Mouse (Mus musculus) spleen, adult 2 months (tissue): ENCODE results near the gene Ap2b1.

ENCODE experiments used
- CTCF ChIP-seq: fragments of 200-500 bp; IDR thresholded peaks from 2 replicates; pipeline ENCODE4 v1.5.1; 2011; ENCODE audit warnings: mild to moderate bottlenecking, inconsistent platforms; ENCODE audit not compliant: insufficient read depth, insufficient read length, insufficient replicate concordance; ENCODE audit errors: extremely low read depth
- POLR2A ChIP-seq: fragments of 200-500 bp; IDR thresholded peaks from 2 replicates; pipeline ENCODE4 v1.6.1; 2011; ENCODE audit warnings: low read depth, low read length, inconsistent platforms

GRCm38 (mm10) chr11:83262673-83263072 lies 36.2 kb upstream of the Ap2b1 start:
- TF ChIP-seq CTCF (no peak), POLR2A (no peak)
